Mouse (Mus musculus) forebrain, postnatal 0 days (tissue): ENCODE measurements around the gene Rgl2. TPM values are rescaled to one million over a fixed set of nuclear protein-coding genes. Genes with fewer than 3 reads are reported as not detected.
"Not testable (repeated sequence)": the region's sequence is repeated elsewhere in the genome, so short reads cannot be mapped to it uniquely, and the experiment has no call there.

Experiments used
- ATAC-seq: fragments of 200-750 bp; cut with Nextera tagmentation; 2 replicates; pipeline ENCODE4 v1.8.0; 2017; ENCODE audit warnings: mild to moderate bottlenecking, moderate library complexity
- DNase-seq: peaks from one replicate; pipeline ENCODE4 v3.0.0-alpha.2; 2015
- H3K27ac ChIP-seq: fragments of 300-500 bp; sonication (generic); 2 replicates; pipeline ENCODE4 v1.5.1; 2014; ENCODE audit warnings: low read depth, mild to moderate bottlenecking, antibody characterized with exemption, low read length, moderate library complexity, mixed read lengths
- H3K27me3 ChIP-seq: fragments of 300-500 bp; sonication (generic); 2 replicates; pipeline ENCODE4 v1.6.1; 2014; ENCODE audit warnings: mild to moderate bottlenecking, low read length, mixed read lengths; ENCODE audit not compliant: insufficient read depth
- H3K36me3 ChIP-seq: fragments of 300-500 bp; sonication (generic); 2 replicates; pipeline ENCODE4 v1.6.1; 2014; ENCODE audit warnings: mild to moderate bottlenecking, moderate library complexity; ENCODE audit not compliant: insufficient read depth
- H3K4me1 ChIP-seq: fragments of 300-500 bp; sonication (generic); 2 replicates; pipeline ENCODE4 v1.6.1; 2014; ENCODE audit warnings: antibody characterized with exemption; ENCODE audit not compliant: insufficient read depth
- H3K4me2 ChIP-seq: fragments of 300-500 bp; sonication (generic); 2 replicates; pipeline ENCODE4 v1.6.1; 2014; ENCODE audit warnings: low read depth, mild to moderate bottlenecking, moderate library complexity
- H3K4me3 ChIP-seq: fragments of 300-500 bp; sonication (generic); 2 replicates; pipeline ENCODE4 v1.5.1; 2014; ENCODE audit warnings: low read depth, low read length, mixed read lengths
- H3K9ac ChIP-seq: fragments of 300-500 bp; sonication (generic); 2 replicates; pipeline ENCODE4 v1.6.1; 2014; ENCODE audit warnings: mild to moderate bottlenecking
- H3K9me3 ChIP-seq: fragments of 300-500 bp; sonication (generic); 2 replicates; pipeline ENCODE4 v1.6.1; 2016; ENCODE audit warnings: low read length
- CTCF ChIP-seq: sonication (generic); IDR thresholded peaks from 2 replicates; pipeline ENCODE4 v1.5.1; 2016; ENCODE audit warnings: antibody characterized with exemption, control low read depth, low read depth
- WGBS: fragments of 180-500 bp; shearing (Covaris S2); extraction: QIAGEN DNeasy Blood & Tissue Kit; methylation state at CpG from one replicate; pipeline ENCODE4 v1.1.7; 2014; 5-methylcytosine and 5-hydroxymethylcytosine counted together
- polyA plus RNA-seq: library from polyadenylated mRNA; unstranded; fragments of >200 nt; fragmentation: Nextera tagmentation; extraction: Ambion mirVana; gene quantifications from 2 replicates; pipeline ENCODE4 v1.2.1, GENCODE M21; 2015
- total RNA-seq: library from RNA; depleted of rRNA; stranded (reverse); fragments of >200 nt; gene quantifications from 2 replicates; pipeline ENCODE4 v1.2.3, GENCODE M21; 2014

Gene Rgl2
- total and polyA plus RNA-seq, 2 experiments from 2014 or later, result 27.1 to 75.7 TPM

GRCm38 (mm10) chr17:33900989-33901314 lies 28.4 kb upstream of the Rgl2 start:
- H3K4me1 ChIP-seq, result no peaks in the 10 kb centered on the region
- H3K4me2 ChIP-seq, result no peak overlapping the region
- no peak overlapping the region for H3K4me3 ChIP-seq
- DNase-seq, result no peak
- no peak for TF ChIP-seq CTCF
- H3K27ac ChIP-seq, result no peak overlapping the region
- ATAC-seq, result no peak
- H3K9ac ChIP-seq, result no peak overlapping the region
- no peaks in the 10 kb centered on the region for H3K27me3 ChIP-seq
- no peaks in the 10 kb centered on the region for H3K36me3 ChIP-seq
- 84% methylated on average over 4 of the region's 4 CpGs for WGBS
- H3K9me3 ChIP-seq, result no peaks in the 10 kb centered on the region

GRCm38 (mm10) chr17:33901653-33902052 lies 27.7 kb upstream of the Rgl2 start:
- no peak overlapping the region for H3K27ac ChIP-seq
- WGBS, result 71% methylated on average over 4 of the region's 4 CpGs
- H3K9me3 ChIP-seq, result no peaks in the 10 kb centered on the region

GRCm38 (mm10) chr17:33902079-33902478 lies 27.3 kb upstream of the Rgl2 start:
- Histone ChIP-seq H3K4me3 (no peak overlapping the region), H3K36me3 (no peaks in the 10 kb centered on the region), H3K9me3 (no peaks in the 10 kb centered on the region), H3K4me2 (no peak overlapping the region), H3K27ac (no peak overlapping the region), H3K9ac (no peak overlapping the region), H3K4me1 (no peaks in the 10 kb centered on the region), H3K27me3 (no peaks in the 10 kb centered on the region)
- ATAC-seq, result no peak
- no peak for TF ChIP-seq CTCF
- no peak for DNase-seq
- WGBS, result 76% methylated on average over 4 of the region's 4 CpGs

More at GRCm38 (mm10) chr17:33901653-33902052, 27.7 kb upstream of the Rgl2 start:
- no peak for DNase-seq
- H3K4me1 ChIP-seq, result no peaks in the 10 kb centered on the region
- H3K27me3 ChIP-seq, result no peaks in the 10 kb centered on the region
- H3K36me3 ChIP-seq, result no peaks in the 10 kb centered on the region
- H3K4me2 ChIP-seq, result no peak overlapping the region
- ATAC-seq, result no peak
- TF ChIP-seq CTCF, result no peak
- H3K4me3 ChIP-seq, result no peak overlapping the region
- H3K9ac ChIP-seq, result no peak overlapping the region

DNA sequence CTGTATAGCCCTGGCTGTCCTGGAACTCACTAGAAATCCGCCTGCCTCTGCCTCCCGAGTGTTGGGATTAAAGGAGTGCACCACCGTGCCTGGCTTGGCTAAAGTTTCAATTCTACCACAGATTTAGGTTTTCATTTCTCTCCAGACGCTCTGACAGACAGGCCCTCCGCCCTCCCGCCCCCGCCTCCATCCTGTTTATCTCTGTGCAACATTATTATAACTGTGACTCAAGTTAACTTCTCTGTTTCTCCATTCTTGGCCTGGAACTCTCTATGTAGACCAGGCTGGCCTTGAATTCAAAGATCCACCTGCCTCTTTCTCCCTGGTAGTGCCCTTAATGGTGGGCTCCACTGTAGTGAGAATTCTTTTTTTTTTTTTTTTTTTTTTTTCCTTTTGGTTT lies 26.9 kb upstream of the Rgl2 start:
- H3K9me3 ChIP-seq, result no peaks in the 10 kb centered on the region
- DNase-seq, result no peak
- no peaks in the 10 kb centered on the region for H3K27me3 ChIP-seq
- TF ChIP-seq CTCF, result no peak
- H3K9ac ChIP-seq, result no peak overlapping the region
- H3K36me3 ChIP-seq, result no peaks in the 10 kb centered on the region
- H3K4me2 ChIP-seq, result no peak overlapping the region
- 88% methylated on average over 7 of the region's 7 CpGs for WGBS
- no peak for ATAC-seq
- H3K4me1 ChIP-seq, result no peaks in the 10 kb centered on the region
- H3K4me3 ChIP-seq, result no peak overlapping the region
- H3K27ac ChIP-seq, result no peak overlapping the region

DNA sequence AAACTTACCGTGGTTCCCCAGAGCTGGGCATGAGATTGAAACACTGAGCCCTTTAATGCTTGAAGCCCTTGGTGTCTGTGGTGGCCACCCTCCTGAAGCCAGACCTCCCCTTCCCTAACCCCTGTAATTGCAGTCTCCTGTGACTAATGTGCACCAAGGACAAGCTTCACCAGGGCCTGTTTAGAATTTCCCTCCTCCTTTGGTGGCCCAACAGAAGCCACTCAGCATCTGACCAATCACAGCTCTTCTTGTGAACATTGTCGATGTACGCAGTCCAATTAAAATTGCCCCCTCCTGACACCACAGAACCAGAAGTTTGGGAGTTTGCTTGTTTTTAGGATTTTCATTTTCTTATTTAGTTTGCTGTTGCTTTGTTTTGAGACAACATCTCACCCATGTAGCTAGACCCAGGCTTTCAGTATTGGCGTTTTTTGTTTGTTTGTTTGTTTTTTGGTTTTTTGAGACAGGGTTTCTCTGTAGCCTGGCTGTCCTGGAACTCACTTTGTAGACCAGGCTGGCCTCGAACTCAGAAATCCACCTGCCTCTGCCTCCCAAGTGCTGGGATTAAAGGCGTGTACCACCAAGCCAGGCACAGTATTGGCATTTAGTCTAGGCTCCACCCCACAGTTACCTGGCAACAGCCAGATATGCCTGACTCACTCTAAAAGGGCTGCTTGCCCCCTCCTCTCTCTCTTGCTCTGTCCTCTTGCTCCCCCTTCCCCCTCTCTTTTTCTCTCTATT lies 25.3 kb upstream of the Rgl2 start:
- not testable (repeated sequence) for H3K27me3 ChIP-seq, H3K4me1 ChIP-seq, H3K36me3 ChIP-seq, H3K27ac ChIP-seq, DNase-seq, H3K9ac ChIP-seq, H3K9me3 ChIP-seq, ATAC-seq, H3K4me3 ChIP-seq, H3K4me2 ChIP-seq
- 67% methylated on average over 6 of the region's 6 CpGs for WGBS

DNA sequence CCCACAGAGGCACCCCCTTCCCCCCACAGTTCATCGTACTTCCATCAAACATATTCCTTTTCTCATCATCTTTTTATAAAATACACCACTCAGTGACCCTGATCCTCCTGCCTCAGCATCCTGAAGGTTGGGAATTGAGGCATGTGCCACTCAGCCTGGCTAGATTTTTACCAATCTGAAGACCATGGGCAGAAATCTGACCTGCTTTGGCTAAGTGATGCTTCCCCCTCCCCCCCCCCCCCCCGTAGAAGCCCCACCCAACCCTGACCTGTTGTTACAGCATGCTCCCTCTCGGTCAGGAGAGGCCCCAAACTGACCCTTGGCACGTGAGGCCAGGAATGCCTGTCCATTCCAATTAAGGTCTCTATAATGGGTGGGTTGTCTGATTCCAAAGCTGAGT lies 24.5 kb upstream of the Rgl2 start, which contains the start of gene Platr17:
Gene Platr17 (plus strand): TSS at position 301 of the 400 bp plus-strand sequence.
- H3K36me3 ChIP-seq, H3K27me3 ChIP-seq, H3K4me2 ChIP-seq, H3K27ac ChIP-seq, DNase-seq, H3K9ac ChIP-seq, ATAC-seq, H3K4me3 ChIP-seq, H3K4me1 ChIP-seq, H3K9me3 ChIP-seq: not testable (repeated sequence)
- WGBS, result 27% methylated on average over 3 of the region's 4 CpGs

DNA sequence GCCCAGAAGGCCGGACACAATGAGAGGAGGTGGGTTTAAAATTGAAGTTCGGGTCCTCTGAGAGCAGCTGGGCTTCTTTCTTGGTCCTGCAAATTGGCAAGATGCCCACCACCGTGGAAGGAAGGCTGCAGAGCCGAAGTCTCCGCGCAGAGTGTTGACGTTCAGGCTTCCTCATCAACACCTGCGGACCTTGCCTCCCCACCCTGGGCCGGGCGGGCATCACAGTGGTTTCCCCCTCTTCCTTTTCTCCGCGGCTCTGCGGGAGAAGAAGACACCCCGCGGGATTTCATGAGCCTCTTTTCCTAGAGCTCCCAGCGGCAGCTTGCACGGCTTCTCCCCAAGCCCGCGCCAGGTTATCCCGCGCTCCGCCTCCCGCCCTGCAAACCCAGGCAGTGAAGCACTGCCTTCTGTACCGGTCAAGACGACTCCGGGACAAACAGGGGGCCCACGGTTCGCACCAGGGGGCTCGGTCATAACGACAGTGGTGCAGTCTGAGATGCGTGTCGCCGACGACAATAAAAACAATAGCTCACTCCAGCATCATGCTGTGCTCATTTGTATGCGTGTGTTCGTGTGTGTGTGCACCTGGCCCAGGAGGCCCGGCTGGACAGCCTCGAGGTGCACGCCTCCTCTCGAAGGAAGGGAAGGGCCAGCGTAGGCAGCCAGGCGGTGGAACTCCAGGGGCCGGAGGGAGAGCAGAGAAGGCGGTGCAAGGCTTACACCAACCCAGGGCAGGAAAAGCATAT lies 20.8 kb upstream of the Rgl2 start:
- peak; percentile 65 for DNase-seq

More for the DNA sequence above, 20.8 kb upstream of the Rgl2 start:
- peak overlapping the region; percentile 80 for H3K4me3 ChIP-seq
- peak overlapping the region; percentile 77 for H3K4me2 ChIP-seq
- H3K27me3 ChIP-seq, result no peaks in the 10 kb centered on the region
- TF ChIP-seq CTCF, result no peak
- no peaks in the 10 kb centered on the region for H3K9me3 ChIP-seq
- peak overlapping the region; percentile 90 for H3K9ac ChIP-seq
- peak overlapping the region; percentile 91 for H3K27ac ChIP-seq
- peaks cover 22% of the 10 kb centered on the region for H3K36me3 ChIP-seq
- peaks cover 7% of the 10 kb centered on the region; the same call in 1 of the 2 replicates for H3K4me1 ChIP-seq
- peak; percentile 27 for ATAC-seq
- WGBS, result 2% methylated on average over 42 of the region's 44 CpGs
